Mouse (Mus musculus) heart, adult 2 months (tissue): ENCODE measurements around the gene Sema4g. TPM values are rescaled to one million over a fixed set of nuclear protein-coding genes. Genes with fewer than 3 reads are reported as not detected.

Experiments used
- DNase-seq, 2 experiments: peaks; one replicate each; pipeline ENCODE4 v3.0.0; 2021
- H3K27ac ChIP-seq: fragments of 200-600 bp; 2 replicates; pipeline ENCODE4 v1.8.1; 2022
- H3K27me3 ChIP-seq: fragments of 200-500 bp; 2 replicates; pipeline ENCODE4 v1.6.1; 2012; ENCODE audit warnings: mild to moderate bottlenecking, low read length, inconsistent platforms, mixed read lengths; ENCODE audit not compliant: control insufficient read depth, insufficient read depth
- H3K36me3 ChIP-seq: fragments of 200-500 bp; 2 replicates; pipeline ENCODE4 v1.6.1; 2012; ENCODE audit warnings: low read length, inconsistent platforms; ENCODE audit not compliant: control insufficient read depth, insufficient read depth
- H3K4me1 ChIP-seq: fragments of 200-500 bp; 2 replicates; pipeline ENCODE4 v1.6.1; 2011; ENCODE audit warnings: low read length; ENCODE audit not compliant: control insufficient read depth, insufficient read depth
- H3K4me3 ChIP-seq: fragments of 200-600 bp; 2 replicates; pipeline ENCODE4 v1.8.1; 2022
- H3K79me2 ChIP-seq: fragments of 200-500 bp; replicated peaks from 2 replicates; pipeline ENCODE4 v1.6.1; 2012; ENCODE audit warnings: mild to moderate bottlenecking, inconsistent platforms, low read length, moderate library complexity, mixed read lengths; ENCODE audit not compliant: control insufficient read depth, insufficient read depth
- H3K9ac ChIP-seq: fragments of 200-500 bp; 2 replicates; pipeline ENCODE4 v1.6.1; 2012; ENCODE audit warnings: low read depth, mild to moderate bottlenecking, control low read depth, inconsistent platforms, low read length, mixed read lengths
- CTCF ChIP-seq: fragments of 200-600 bp; IDR thresholded peaks from 2 replicates; pipeline ENCODE4 v1.8.1; 2022; ENCODE audit warnings: antibody characterized with exemption, mild to moderate bottlenecking, moderate library complexity
- EP300 ChIP-seq: fragments of 200-500 bp; IDR thresholded peaks from 2 replicates; pipeline ENCODE4 v1.6.1; 2011; ENCODE audit warnings: low read depth, low read length, control low read depth; ENCODE audit not compliant: insufficient read depth
- POLR2A ChIP-seq: fragments of 200-500 bp; IDR thresholded peaks from 2 replicates; pipeline ENCODE4 v1.6.1; 2011; ENCODE audit warnings: mild to moderate bottlenecking, low read depth, low read length, control low read depth; ENCODE audit not compliant: insufficient read depth
- WGBS: fragments of 180-500 bp; shearing (Covaris S2); methylation state at CpG from one replicate; pipeline ENCODE4 v1.1.7; 2018; 5-methylcytosine and 5-hydroxymethylcytosine counted together
- intact Hi-C: fragments of 180-260 bp; cut with DNase I; formaldehyde crosslinking; loops from one replicate; pipeline ENCODE4 v1.15.1; 2025
- polyA plus RNA-seq: library from polyadenylated mRNA; depleted of rRNA; stranded (reverse); fragments of >200 nt; gene quantifications from 2 replicates; pipeline ENCODE4 v1.2.3, GENCODE M21; 2012
- total RNA-seq, 2 experiments: library from RNA; stranded (reverse); gene quantifications; 2 replicates each; pipeline ENCODE4 v1.2.3; 2021

Gene Sema4g
- total and polyA plus RNA-seq, 3 experiments: 0.32 to 0.94 (median 0.37) TPM

DNA sequence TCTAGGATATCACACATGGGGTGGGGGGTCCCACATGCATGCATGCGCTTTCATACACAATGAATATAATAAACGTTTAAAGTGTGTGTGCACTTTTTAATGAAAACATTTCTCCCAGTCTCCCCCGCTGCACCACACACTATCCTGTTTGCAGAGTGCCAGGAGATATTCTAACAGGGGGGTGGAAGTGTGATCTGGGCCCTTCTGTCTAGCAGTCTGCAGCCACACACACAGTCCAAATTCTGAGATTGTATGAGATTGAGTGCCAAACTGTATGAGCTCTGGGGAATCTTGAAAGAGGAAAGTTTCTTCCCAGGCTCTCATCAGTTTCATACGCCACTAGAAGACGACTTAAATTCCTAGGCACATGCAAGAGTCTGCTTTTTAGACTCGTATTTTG is 1.1 kb upstream of the Sema4g start:
- Histone ChIP-seq H3K9ac (no peak overlapping the region), H3K27ac (no peak overlapping the region), H3K4me1 (peaks cover 3% of the 10 kb centered on the region; the same call in 1 of the 2 replicates), H3K79me2 (no peaks in the 10 kb centered on the region), H3K4me3 (no peak overlapping the region), H3K27me3 (peaks cover 3% of the 10 kb centered on the region; the same call in 1 of the 2 replicates), H3K36me3 (no peaks in the 10 kb centered on the region)
- intact Hi-C loops: no loop called here
- TF ChIP-seq POLR2A (no peak), CTCF (no peak), EP300 (no peak)
- WGBS: 73% methylated on average over 6 of the region's 6 CpGs
- no peak for DNase-seq

DNA sequence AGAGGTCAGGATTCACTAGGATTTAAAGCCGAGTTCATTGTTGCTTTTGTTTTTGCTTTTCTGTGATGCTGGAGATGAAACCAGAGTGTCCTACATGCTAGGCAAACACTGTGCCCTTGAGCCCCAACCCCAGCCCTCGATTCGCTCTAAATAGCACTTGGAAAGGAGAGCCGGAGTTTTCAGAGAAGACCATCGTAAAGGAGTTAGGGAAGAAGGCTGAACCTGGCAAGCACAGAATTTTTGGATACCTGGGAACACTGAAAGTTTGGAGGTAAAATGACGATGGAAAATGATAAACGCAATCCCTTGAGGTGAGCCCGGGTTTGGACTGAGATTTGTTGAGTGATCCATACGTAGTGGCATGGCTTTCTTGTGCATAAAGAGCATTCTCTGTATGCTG is 580 bp upstream of the Sema4g start:
- Histone ChIP-seq H3K9ac (no peak overlapping the region), H3K4me3 (no peak overlapping the region), H3K79me2 (no peaks in the 10 kb centered on the region), H3K36me3 (no peaks in the 10 kb centered on the region), H3K27ac (no peak overlapping the region), H3K27me3 (peaks cover 3% of the 10 kb centered on the region; the same call in 1 of the 2 replicates), H3K4me1 (peaks cover 3% of the 10 kb centered on the region; the same call in 1 of the 2 replicates)
- WGBS: 37% methylated on average over 9 of the region's 9 CpGs
- TF ChIP-seq CTCF: no peak
- TF ChIP-seq EP300: no peak
- TF ChIP-seq POLR2A: no peak
- DNase-seq: no peak
- intact Hi-C loops: no loop called here

DNA sequence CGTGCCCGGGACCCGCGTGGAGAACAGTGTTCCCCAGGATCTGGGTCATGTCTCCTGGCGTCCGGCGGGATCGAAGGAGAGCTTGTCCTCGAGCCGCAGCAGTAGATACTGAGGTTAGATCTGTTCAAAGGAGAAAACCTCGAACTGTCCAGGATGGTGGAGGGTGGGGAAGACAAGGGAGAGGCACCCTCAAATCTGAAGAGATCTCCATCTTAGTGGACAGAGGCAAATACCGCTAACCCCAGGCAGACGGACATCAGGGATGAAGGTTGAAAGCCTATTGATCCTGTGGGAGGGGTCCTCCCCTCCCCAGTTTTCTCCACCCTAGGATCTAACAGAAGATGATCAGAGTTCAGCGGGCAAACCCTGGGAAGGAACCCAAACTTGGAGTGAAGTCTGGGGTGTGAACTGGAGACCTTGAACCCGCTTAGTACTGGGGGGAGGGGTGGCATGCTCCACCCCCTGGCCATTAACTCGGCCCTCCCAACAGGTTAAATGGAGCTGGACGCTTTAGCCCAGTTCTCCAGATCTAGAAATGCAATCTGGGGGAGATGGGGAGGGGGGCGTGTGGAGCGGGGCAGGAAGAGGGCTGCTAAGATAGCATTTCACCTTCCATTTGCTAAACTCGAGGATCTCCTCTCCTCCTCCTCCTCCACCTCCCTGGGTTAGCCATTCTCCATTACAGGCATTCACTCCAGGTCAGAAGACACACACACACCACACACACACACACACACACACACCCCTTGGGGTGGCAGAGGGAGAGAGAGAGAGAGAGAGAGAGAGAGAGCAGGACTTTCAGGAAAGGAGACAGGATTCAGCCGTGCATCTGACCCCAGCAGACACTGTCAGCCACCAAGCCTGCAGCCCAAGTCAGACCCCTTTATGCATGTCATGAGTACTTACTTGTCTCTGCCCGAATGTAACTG is 930 bp downstream of the Sema4g start:
- Histone ChIP-seq H3K36me3 (no peaks in the 10 kb centered on the region), H3K4me1 (peaks cover 3% of the 10 kb centered on the region; the same call in 1 of the 2 replicates), H3K27ac (no peak overlapping the region), H3K27me3 (peaks cover 3% of the 10 kb centered on the region; the same call in 1 of the 2 replicates), H3K79me2 (no peaks in the 10 kb centered on the region), H3K4me3 (peak overlapping the region; percentile 52), H3K9ac (peak overlapping the region; percentile 62)
- intact Hi-C loops: no loop called here
- 22% methylated on average over 22 of the region's 22 CpGs for WGBS
- DNase-seq: no peak
- no peak for TF ChIP-seq EP300
- TF ChIP-seq POLR2A: no peak
- TF ChIP-seq CTCF: no peak

DNA sequence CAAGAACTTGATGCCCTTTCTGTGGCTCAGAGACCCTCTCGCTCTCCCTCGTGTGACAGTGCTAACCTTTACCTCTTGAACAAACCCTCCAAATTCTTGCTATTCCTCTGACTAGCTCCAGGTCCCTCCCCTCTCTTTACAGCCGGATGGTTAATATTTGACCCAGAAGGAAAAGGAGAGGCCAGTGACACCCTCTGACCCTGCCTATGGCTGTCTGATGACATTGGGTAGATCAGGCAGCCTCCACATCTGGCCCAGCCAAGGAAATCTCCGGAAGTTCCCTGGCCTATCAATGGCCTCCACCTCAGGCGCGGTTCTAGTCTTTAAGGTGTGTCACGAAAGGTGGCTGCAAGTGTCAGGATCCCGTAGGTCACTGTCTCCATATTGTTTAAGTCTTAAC is 2.1 kb downstream of the Sema4g start:
- intact Hi-C loops: no loop called here
- H3K4me3 ChIP-seq: no peak overlapping the region
- H3K27ac ChIP-seq: no peak overlapping the region
- DNase-seq: no peak
- 91% methylated on average over 8 of the region's 8 CpGs for WGBS
- peaks cover 3% of the 10 kb centered on the region; the same call in 1 of the 2 replicates for H3K4me1 ChIP-seq
- H3K9ac ChIP-seq: no peak overlapping the region
- H3K27me3 ChIP-seq: peaks cover 3% of the 10 kb centered on the region; the same call in 1 of the 2 replicates
- H3K79me2 ChIP-seq: no peaks in the 10 kb centered on the region
- no peak for TF ChIP-seq EP300
- no peak for TF ChIP-seq POLR2A
- no peak for TF ChIP-seq CTCF
- no peaks in the 10 kb centered on the region for H3K36me3 ChIP-seq

DNA sequence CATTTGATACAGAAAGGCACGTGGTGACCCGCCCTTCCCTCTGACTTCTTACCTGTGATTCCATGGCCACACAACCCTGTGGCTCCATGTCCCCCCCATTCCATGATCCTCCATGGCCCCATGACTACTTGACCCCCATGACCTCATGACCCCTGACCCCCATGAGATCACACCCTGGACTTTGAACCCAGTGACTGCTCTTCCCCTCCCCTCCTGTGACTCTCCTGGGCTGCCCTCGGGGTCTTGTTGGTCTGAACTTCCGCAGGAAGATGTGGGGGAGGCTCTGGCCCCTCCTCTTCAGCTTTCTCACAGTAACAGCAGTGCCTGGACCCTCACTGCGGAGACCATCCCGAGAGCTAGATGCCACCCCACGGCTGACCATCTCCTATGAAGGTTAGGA is 3.3 kb downstream of the Sema4g start:
- Histone ChIP-seq H3K4me3 (no peak overlapping the region), H3K79me2 (no peaks in the 10 kb centered on the region), H3K27me3 (peaks cover 3% of the 10 kb centered on the region; the same call in 1 of the 2 replicates), H3K36me3 (no peaks in the 10 kb centered on the region), H3K9ac (no peak overlapping the region), H3K27ac (no peak overlapping the region), H3K4me1 (peaks cover 3% of the 10 kb centered on the region; the same call in 1 of the 2 replicates)
- DNase-seq: no peak
- intact Hi-C loops: no loop called here
- TF ChIP-seq POLR2A (no peak), CTCF (no peak), EP300 (no peak)
- 51% methylated on average over 7 of the region's 7 CpGs for WGBS

DNA sequence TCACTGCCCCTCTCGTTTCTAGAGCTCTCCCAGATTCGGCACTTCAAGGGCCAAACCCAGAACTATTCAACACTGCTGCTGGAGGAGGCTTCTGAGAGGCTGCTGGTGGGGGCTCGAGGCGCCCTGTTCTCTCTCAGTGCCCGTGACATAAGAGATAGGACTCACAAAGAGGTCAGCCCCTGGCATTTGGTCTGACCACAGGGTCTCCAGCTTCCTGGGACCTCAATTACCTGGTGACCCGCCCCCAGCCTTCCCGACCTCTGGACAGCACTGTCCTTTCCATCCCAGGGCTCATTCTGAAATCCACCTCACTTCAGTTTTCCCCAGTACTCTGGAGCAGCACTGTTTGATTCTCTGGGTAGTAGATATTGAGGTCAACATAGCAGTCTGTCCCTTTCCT is 3.8 kb downstream of the Sema4g start:
- TF ChIP-seq POLR2A: no peak
- TF ChIP-seq EP300: no peak
- TF ChIP-seq CTCF: no peak
- no peak overlapping the region for H3K4me3 ChIP-seq
- no peaks in the 10 kb centered on the region for H3K36me3 ChIP-seq
- H3K4me1 ChIP-seq: peaks cover 3% of the 10 kb centered on the region; the same call in 1 of the 2 replicates
- H3K9ac ChIP-seq: no peak overlapping the region
- no peaks in the 10 kb centered on the region for H3K79me2 ChIP-seq
- intact Hi-C loops: no loop called here
- WGBS: 69% methylated on average over 7 of the region's 7 CpGs
- peaks cover 3% of the 10 kb centered on the region; the same call in 1 of the 2 replicates for H3K27me3 ChIP-seq
- no peak overlapping the region for H3K27ac ChIP-seq
- DNase-seq: no peak
